Mouse (Mus musculus): ENCODE data around the gene B4galt2. TPM values are rescaled to one million over a fixed set of nuclear protein-coding genes. Genes with fewer than 3 reads are reported as not detected.
A peak's percentile ranks its signal among the peaks of the same experiment; 100 is the strongest.

B4galt2 gene
- polyA plus RNA-seq, 1 experiment: 2.4 TPM

- H3K27ac ChIP-seq (ENCODE audit: control insufficient read depth, insufficient read depth, low read depth, low read length, poor library complexity): no peak overlapping the region
- TF ChIP-seq CTCF (IDR thresholded peaks at IDR 0.05; ENCODE audit: control insufficient read depth, insufficient read depth, low read length): no peak
- TF ChIP-seq POLR2A (IDR thresholded peaks at IDR 0.05; ENCODE audit: borderline replicate concordance, control insufficient read depth, low read depth, low read length): no peak
- no peak overlapping the region for H3K4me3 ChIP-seq (replicated peaks; ENCODE audit: control insufficient read depth, low read depth, low read length)
- 67% methylated on average over 3 of the region's 3 CpGs for WGBS
- H3K4me1 ChIP-seq (ENCODE audit: control insufficient read depth, insufficient read depth, low read length): no peaks in the 10 kb centered on the region
Observed at GRCm38 (mm10) chr4:117898111-117898510, 14.8 kb upstream of the B4galt2 start.

- no peaks in the 10 kb centered on the region; the same call in 1 of the 2 replicates for H3K4me1 ChIP-seq (ENCODE audit: control insufficient read depth, insufficient read depth, low read length)
- no peak for TF ChIP-seq CTCF (IDR thresholded peaks at IDR 0.05; ENCODE audit: control insufficient read depth, insufficient read depth, low read length)
- TF ChIP-seq POLR2A (IDR thresholded peaks at IDR 0.05; ENCODE audit: borderline replicate concordance, control insufficient read depth, low read depth, low read length): no peak
- 96% methylated on average over 6 of the region's 6 CpGs for WGBS
- H3K27ac ChIP-seq (ENCODE audit: control insufficient read depth, insufficient read depth, low read depth, low read length, poor library complexity): no peak overlapping the region
- H3K4me3 ChIP-seq (replicated peaks; ENCODE audit: control insufficient read depth, low read depth, low read length): no peak overlapping the region
Observed at GRCm38 (mm10) chr4:117896031-117896430, 12.7 kb upstream of the B4galt2 start.

- H3K4me3 ChIP-seq (replicated peaks; ENCODE audit: control insufficient read depth, low read depth, low read length): no peak overlapping the region
- H3K4me1 ChIP-seq (ENCODE audit: control insufficient read depth, insufficient read depth, low read length): no peaks in the 10 kb centered on the region; the same call in 1 of the 2 replicates
- no peak for TF ChIP-seq POLR2A (IDR thresholded peaks at IDR 0.05; ENCODE audit: borderline replicate concordance, control insufficient read depth, low read depth, low read length)
- no peak for TF ChIP-seq CTCF (IDR thresholded peaks at IDR 0.05; ENCODE audit: control insufficient read depth, insufficient read depth, low read length)
- WGBS: 78% methylated on average over 7 of the region's 7 CpGs
- H3K27ac ChIP-seq (ENCODE audit: control insufficient read depth, insufficient read depth, low read depth, low read length, poor library complexity): no peak overlapping the region
Observed at GRCm38 (mm10) chr4:117895339-117895738, 12.1 kb upstream of the B4galt2 start.

- H3K4me1 ChIP-seq (ENCODE audit: control insufficient read depth, insufficient read depth, low read length): no peaks in the 10 kb centered on the region; the same call in 1 of the 2 replicates
- WGBS: 89% methylated on average over 8 of the region's 8 CpGs
- no peak for TF ChIP-seq POLR2A (IDR thresholded peaks at IDR 0.05; ENCODE audit: borderline replicate concordance, control insufficient read depth, low read depth, low read length)
- no peak for TF ChIP-seq CTCF (IDR thresholded peaks at IDR 0.05; ENCODE audit: control insufficient read depth, insufficient read depth, low read length)
- H3K4me3 ChIP-seq (replicated peaks; ENCODE audit: control insufficient read depth, low read depth, low read length): no peak overlapping the region
- no peak overlapping the region for H3K27ac ChIP-seq (ENCODE audit: control insufficient read depth, insufficient read depth, low read depth, low read length, poor library complexity)
Observed at GRCm38 (mm10) chr4:117894601-117895000, 11.3 kb upstream of the B4galt2 start.

GRCm38 (mm10) chr4:117893376-117893775 lies 10.1 kb upstream of the B4galt2 start:
- no peaks in the 10 kb centered on the region; the same call in 1 of the 2 replicates for H3K4me1 ChIP-seq (ENCODE audit: control insufficient read depth, insufficient read depth, low read length)
- WGBS: 16% methylated on average over 9 of the region's 9 CpGs
- TF ChIP-seq CTCF (IDR thresholded peaks at IDR 0.05; ENCODE audit: control insufficient read depth, insufficient read depth, low read length) (no peak), POLR2A (IDR thresholded peaks at IDR 0.05; ENCODE audit: borderline replicate concordance, control insufficient read depth, low read depth, low read length) (no peak)
- H3K4me3 ChIP-seq (replicated peaks; ENCODE audit: control insufficient read depth, low read depth, low read length): no peak overlapping the region
- H3K27ac ChIP-seq (ENCODE audit: control insufficient read depth, insufficient read depth, low read depth, low read length, poor library complexity): no peak overlapping the region

- H3K4me1 ChIP-seq (ENCODE audit: control insufficient read depth, insufficient read depth, low read length): no peaks in the 10 kb centered on the region; the same call in 1 of the 2 replicates
- H3K4me3 ChIP-seq (replicated peaks; ENCODE audit: control insufficient read depth, low read depth, low read length): peak within 1 kb of the TSS; percentile 88
- no peak within 1 kb of the TSS for H3K27ac ChIP-seq (ENCODE audit: control insufficient read depth, insufficient read depth, low read depth, low read length, poor library complexity)
- under 1% methylated on average over 21 of the region's 21 CpGs for WGBS
- TF ChIP-seq POLR2A (IDR thresholded peaks at IDR 0.05; ENCODE audit: borderline replicate concordance, control insufficient read depth, low read depth, low read length) (no peak), CTCF (IDR thresholded peaks at IDR 0.05; ENCODE audit: control insufficient read depth, insufficient read depth, low read length) (peak; percentile 17; the same call in 1 of the 2 replicates)
Observed at GRCm38 (mm10) chr4:117891738-117892161, 8.5 kb upstream of the B4galt2 start, which contains the start of gene Dph2. Gene Dph2, minus strand, starts transcription at chr4:117892032.

- Histone ChIP-seq H3K4me3 (replicated peaks; ENCODE audit: control insufficient read depth, low read depth, low read length) (peak overlapping the region; percentile 7), H3K4me1 (ENCODE audit: control insufficient read depth, insufficient read depth, low read length) (peaks cover 2% of the 10 kb centered on the region; the same call in 1 of the 2 replicates), H3K27ac (ENCODE audit: control insufficient read depth, insufficient read depth, low read depth, low read length, poor library complexity) (no peak overlapping the region)
- 91% methylated on average over 8 of the region's 8 CpGs for WGBS
- TF ChIP-seq POLR2A (IDR thresholded peaks at IDR 0.05; ENCODE audit: borderline replicate concordance, control insufficient read depth, low read depth, low read length): no peak
Observed at GRCm38 (mm10) chr4:117890750-117891149, 7.5 kb upstream of the B4galt2 start.

GRCm38 (mm10) chr4:117890031-117890430 lies 6.7 kb upstream of the B4galt2 start:
- H3K4me1 ChIP-seq (ENCODE audit: control insufficient read depth, insufficient read depth, low read length): peaks cover 2% of the 10 kb centered on the region; the same call in 1 of the 2 replicates
- no peak overlapping the region for H3K27ac ChIP-seq (ENCODE audit: control insufficient read depth, insufficient read depth, low read depth, low read length, poor library complexity)
- 88% methylated on average over 14 of the region's 14 CpGs for WGBS
- TF ChIP-seq CTCF (IDR thresholded peaks at IDR 0.05; ENCODE audit: control insufficient read depth, insufficient read depth, low read length) (no peak), POLR2A (IDR thresholded peaks at IDR 0.05; ENCODE audit: borderline replicate concordance, control insufficient read depth, low read depth, low read length) (no peak)
- H3K4me3 ChIP-seq (replicated peaks; ENCODE audit: control insufficient read depth, low read depth, low read length): no peak overlapping the region

- H3K27ac ChIP-seq (ENCODE audit: control insufficient read depth, insufficient read depth, low read depth, low read length, poor library complexity): no peak overlapping the region
- H3K4me3 ChIP-seq (replicated peaks; ENCODE audit: control insufficient read depth, low read depth, low read length): no peak overlapping the region
- WGBS: 89% methylated on average over 15 of the region's 15 CpGs
- TF ChIP-seq CTCF (IDR thresholded peaks at IDR 0.05; ENCODE audit: control insufficient read depth, insufficient read depth, low read length) (no peak), POLR2A (IDR thresholded peaks at IDR 0.05; ENCODE audit: borderline replicate concordance, control insufficient read depth, low read depth, low read length) (no peak)
- H3K4me1 ChIP-seq (ENCODE audit: control insufficient read depth, insufficient read depth, low read length): peaks cover 2% of the 10 kb centered on the region; the same call in 1 of the 2 replicates
Observed at GRCm38 (mm10) chr4:117889471-117889870, 6.2 kb upstream of the B4galt2 start.

Measured in bone marrow, adult 2 months (tissue).